Mouse (Mus musculus): ENCODE results near the gene Fgfr2.

Gene Fgfr2

DNA sequence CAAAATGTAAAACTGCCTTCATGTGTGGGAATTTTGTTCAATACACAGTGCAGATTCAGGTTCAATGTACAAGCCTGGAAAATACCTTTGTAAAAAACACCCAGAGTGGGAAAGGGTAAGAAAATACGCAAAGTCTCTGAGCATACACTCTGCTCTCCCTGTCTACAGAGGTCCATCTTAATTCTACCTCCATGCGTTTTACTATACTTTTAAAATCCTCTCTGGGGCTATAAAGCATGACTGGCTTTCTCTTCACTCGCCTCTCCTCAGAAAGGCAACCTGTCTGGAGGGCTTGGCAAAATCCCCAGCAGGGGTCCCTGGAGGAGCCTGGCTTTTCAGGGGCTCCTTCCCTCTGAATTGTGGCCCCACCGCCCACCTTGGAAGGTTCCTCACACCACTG lies 2933.2 kb downstream of the Fgfr2 start:
- CTCF ChIA-PET: no interaction called here

- CTCF ChIA-PET: no interaction called here
These were observed 2935.0 kb downstream of the Fgfr2 start for GRCm38 (mm10) chr7:130188108-130188507.

GRCm38 (mm10) chr7:130184864-130185263 lies 2938.3 kb downstream of the Fgfr2 start:
- CTCF ChIA-PET: no interaction called here

- CTCF ChIA-PET: no interaction called here
These were observed 2939.2 kb downstream of the Fgfr2 start for GRCm38 (mm10) chr7:130183960-130184359.

- CTCF ChIA-PET: no interaction called here
These were observed 2940.6 kb downstream of the Fgfr2 start for GRCm38 (mm10) chr7:130182551-130182950.

- CTCF ChIA-PET: no interaction called here
These were observed 2944.2 kb downstream of the Fgfr2 start for GRCm38 (mm10) chr7:130178991-130179390.

- CTCF ChIA-PET: no interaction called here
These were observed 2946.1 kb downstream of the Fgfr2 start for GRCm38 (mm10) chr7:130177009-130177408.

DNA sequence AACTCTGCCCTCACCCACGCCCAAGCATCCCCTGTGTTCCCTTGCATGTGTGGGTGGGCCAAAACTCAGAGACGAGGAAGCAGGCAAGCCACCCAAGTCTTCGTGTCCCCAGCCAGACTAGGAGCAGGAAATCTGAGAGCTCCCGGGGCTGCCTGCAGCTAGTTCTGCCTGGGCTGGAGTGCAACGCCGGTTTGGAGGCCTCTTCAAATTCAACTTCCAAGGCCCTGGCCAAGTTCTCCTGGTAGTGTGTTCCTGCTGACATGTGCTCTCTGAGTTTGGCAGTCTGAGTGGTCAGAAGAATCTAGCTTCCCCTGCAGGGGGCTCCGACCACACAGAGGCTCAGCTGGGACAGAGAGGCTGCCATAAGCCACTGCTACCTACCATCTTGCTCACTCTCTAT lies 2948.6 kb downstream of the Fgfr2 start:
- CTCF ChIA-PET: no interaction called here

DNA sequence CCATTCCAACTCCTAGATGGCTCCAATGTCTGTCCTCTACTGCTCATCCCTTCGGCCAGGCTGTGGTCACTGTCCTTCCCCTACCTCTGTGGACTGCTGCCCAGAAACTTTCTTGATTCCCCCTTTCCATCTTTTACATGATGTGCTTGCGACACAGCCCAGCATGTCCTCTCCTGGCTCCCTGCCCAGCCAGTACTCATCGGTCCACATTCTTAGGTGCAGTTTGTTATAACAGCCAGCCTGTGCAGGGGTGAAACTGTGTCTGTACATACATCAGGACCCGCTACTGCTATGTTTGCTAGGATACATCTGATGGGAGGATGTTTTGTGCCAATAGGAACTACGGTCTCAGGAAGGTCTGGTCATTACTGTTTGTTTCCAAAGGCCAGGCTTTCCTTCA lies 2949.2 kb downstream of the Fgfr2 start:
- CTCF ChIA-PET: no interaction called here

GRCm38 (mm10) chr7:130170144-130170543 lies 2953.0 kb downstream of the Fgfr2 start:
- CTCF ChIA-PET: no interaction called here

DNA sequence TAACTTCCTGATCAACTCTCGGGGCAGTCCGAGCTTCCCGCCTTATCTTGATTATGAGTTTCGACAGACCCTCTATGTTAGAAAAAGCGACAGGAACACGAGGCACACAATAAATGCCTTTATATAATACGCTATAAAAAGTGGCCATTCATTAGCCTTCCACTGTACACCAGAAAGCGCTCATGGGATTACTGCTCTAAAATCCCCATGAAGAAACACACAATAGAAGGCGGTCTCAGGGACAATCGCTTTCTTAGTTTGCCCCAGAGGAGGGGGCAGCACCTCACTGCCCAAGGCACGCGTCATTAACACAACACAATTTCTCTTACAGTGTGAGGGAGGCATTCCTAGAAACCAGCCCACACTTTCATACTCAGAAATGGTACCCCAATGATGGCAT lies 2954.9 kb downstream of the Fgfr2 start:
- CTCF ChIA-PET: no interaction called here

DNA sequence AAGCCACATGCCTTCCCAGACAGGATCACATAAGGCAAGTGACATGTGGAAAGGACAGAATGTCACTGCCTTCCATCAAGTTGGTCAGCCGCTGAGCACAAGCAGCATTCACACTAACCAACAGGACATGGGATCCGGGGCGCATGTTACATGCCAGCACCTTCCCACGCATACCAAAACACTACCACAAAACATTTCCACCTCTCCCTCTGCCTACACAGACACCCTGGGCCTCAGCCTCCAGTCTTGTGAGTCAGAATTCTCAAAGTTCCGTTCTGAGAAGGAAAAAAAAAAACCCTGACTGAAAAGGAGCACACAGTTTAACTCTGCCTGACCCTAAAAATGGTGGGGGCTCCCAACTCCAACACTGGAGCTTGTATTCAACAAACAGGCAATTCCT lies 2955.9 kb downstream of the Fgfr2 start:
- CTCF ChIA-PET: no interaction called here

- CTCF ChIA-PET: no interaction called here
These were observed 2957.0 kb downstream of the Fgfr2 start for GRCm38 (mm10) chr7:130166190-130166589.

DNA sequence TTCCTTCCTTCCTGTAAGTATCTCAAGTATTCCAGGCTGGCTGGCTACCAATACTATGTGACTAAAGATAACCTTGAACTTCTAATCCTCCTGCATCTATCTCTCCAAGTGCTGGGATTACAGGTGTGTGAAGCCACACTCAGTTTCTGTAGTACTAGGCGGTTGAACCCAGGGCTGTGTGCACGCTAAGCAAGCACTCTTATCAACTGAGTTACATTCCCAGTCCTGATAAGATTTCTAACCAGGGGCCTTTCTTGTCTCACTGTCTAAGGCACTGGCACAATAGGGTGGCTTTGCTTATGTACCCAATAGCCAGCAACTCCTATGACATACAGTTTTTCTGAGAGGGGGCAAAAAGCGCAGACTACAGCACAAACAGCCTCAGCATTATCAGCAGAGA lies 2957.7 kb downstream of the Fgfr2 start:
- CTCF ChIA-PET: no interaction called here

GRCm38 (mm10) chr7:130162718-130163117 lies 2960.4 kb downstream of the Fgfr2 start:
- CTCF ChIA-PET: no interaction called here

DNA sequence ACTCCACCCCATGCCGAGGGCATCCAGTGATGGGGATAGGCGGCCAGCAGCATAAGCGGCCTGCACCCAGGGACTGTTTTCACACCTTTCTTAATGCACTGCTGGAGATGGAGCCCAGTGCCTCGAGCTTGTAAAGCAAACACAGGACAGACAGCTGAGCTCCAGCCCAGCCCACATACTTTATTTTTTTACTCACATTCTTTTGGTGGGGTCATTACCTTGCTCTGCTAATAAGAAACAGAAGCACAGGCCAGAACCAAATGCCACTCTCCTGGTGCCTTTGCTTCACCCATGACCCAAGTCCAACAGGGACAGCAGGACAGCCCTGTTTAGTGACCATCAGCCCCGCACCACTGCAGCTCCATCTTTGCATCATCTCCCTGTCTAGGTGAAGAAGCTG lies 2961.6 kb downstream of the Fgfr2 start:
- CTCF ChIA-PET: no interaction called here

GRCm38 (mm10) chr7:130158845-130159244 lies 2964.3 kb downstream of the Fgfr2 start:
- CTCF ChIA-PET: no interaction called here

GRCm38 (mm10) chr7:130153363-130153969 lies 2969.7 kb downstream of the Fgfr2 start:
- CTCF ChIA-PET: no interaction called here

- CTCF ChIA-PET: no interaction called here
These were observed 2974.2 kb downstream of the Fgfr2 start for GRCm38 (mm10) chr7:130148906-130149305.

- CTCF ChIA-PET: no interaction called here
These were observed 2975.9 kb downstream of the Fgfr2 start for GRCm38 (mm10) chr7:130147230-130147629.

GRCm38 (mm10) chr7:130145211-130145610 lies 2977.9 kb downstream of the Fgfr2 start:
- CTCF ChIA-PET: no interaction called here

- CTCF ChIA-PET: no interaction called here
These were observed 2979.8 kb downstream of the Fgfr2 start for GRCm38 (mm10) chr7:130143371-130143770.

- CTCF ChIA-PET: no interaction called here
These were observed 2981.9 kb downstream of the Fgfr2 start for GRCm38 (mm10) chr7:130141088-130141873.

DNA sequence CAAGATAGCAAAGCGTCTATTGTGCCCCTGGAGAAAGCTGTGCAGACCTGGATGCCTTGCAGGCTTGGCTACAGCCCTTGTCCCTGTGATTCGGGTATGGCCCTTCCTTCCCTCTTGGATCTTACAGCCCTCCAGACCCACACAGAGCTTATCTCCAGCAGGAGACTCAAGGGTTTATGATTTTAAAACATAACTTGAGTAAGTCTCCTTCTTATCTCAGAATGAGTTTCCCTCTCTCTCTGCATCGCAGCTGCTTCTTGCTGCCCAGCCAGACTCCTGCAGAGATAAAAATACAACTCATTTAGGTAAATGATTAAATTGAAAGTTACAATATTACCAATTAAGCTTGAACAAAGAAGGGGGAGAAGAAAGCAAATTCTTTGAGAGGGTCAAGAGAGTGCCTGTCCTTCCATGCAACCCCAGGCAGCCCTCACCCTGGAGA lies 2988.2 kb downstream of the Fgfr2 start:
- CTCF ChIA-PET: no interaction called here
